Comparison of ENCODE assay signal across 7 mouse cellular contexts in genomic region chr9:120496691-120497090, GRCm38 (mm10). TPM values are rescaled to one million over a fixed set of nuclear protein-coding genes. Genes with fewer than 3 reads are reported as not detected.
DNase-seq lines count a peak whose midpoint lies in the region; TF ChIP-seq lines count a peak whose summit lies in the region.

No protein-coding gene starts in this region.

- peak; percentile 81 for TF ChIP-seq CTCF in gastrocnemius, adult 2 months (IDR thresholded peaks at IDR 0.05)

- intact Hi-C loops in gastrocnemius, adult 2 months (cut with DNase I), result loop anchor here (1.0 to 2.0 kb wide), 2 partner anchors 62 to 74 kb away; partner anchors contain the start of gene Rpl14

- peak; percentile 48 to 55 for DNase-seq in CD8-positive naive resting alpha-beta T cell, adult 2 months (ENCODE audit: low read depth in 2 of 2, low spot score in 2 of 2)
- DNase-seq in Muller cell, postnatal 12 days (ENCODE audit: inconsistent ontology term), result peak; percentile 73
- peak; percentile 87 to 89 for DNase-seq in cerebellum, postnatal 14 days
- peak; percentile 60 for DNase-seq in gastrocnemius, adult 2 months
- peak; percentile 78 for DNase-seq in kidney, postnatal 10 days
- DNase-seq in lung, adult 18-20 months, result peak; percentile 62 to 76
- DNase-seq in right cerebral cortex, postnatal 25 days, result peak; percentile 59

- no peak overlapping the region for H3K27ac ChIP-seq in gastrocnemius, adult 2 months

- H3K4me3 ChIP-seq in gastrocnemius, adult 2 months, result no peak overlapping the region

RNA-seq across cellular contexts. Expression of gene Eif1b, which starts 4.7 kb away (rescaled TPM):
- 10 to 100 TPM; 39.9 to 46.4 TPM for total RNA-seq in gastrocnemius, adult 2 months (2021)

RNA-seq across cellular contexts. Expression of gene Entpd3, which starts 42.9 kb away (rescaled TPM):
- not detected for total RNA-seq in gastrocnemius, adult 2 months (2021)
